Mouse (Mus musculus): ENCODE measurements around the gene Psmd11.

Gene Psmd11

GRCm38 (mm10) chr11:80483536-80484067, 55.2 kb downstream of the Psmd11 start:
- no peak for DNase-seq

GRCm38 (mm10) chr11:80484191-80484791, 55.9 kb downstream of the Psmd11 start:
- no peak for DNase-seq

GRCm38 (mm10) chr11:80485120-80485551, 56.7 kb downstream of the Psmd11 start:
- DNase-seq, result no peak

- no peak for DNase-seq
These were observed 57.3 kb downstream of the Psmd11 start for GRCm38 (mm10) chr11:80485622-80486206.

GRCm38 (mm10) chr11:80487904-80488587, 59.6 kb downstream of the Psmd11 start:
- no peak for DNase-seq

- peak; percentile 66 for DNase-seq
These were observed 60.9 kb downstream of the Psmd11 start for GRCm38 (mm10) chr11:80489172-80489881.

- DNase-seq, result peak; percentile 55
These were observed 61.4 kb downstream of the Psmd11 start for GRCm38 (mm10) chr11:80489882-80490196.

- no peak for DNase-seq
These were observed 62.4 kb downstream of the Psmd11 start for GRCm38 (mm10) chr11:80490831-80491230.

GRCm38 (mm10) chr11:80493186-80493585, 64.8 kb downstream of the Psmd11 start:
- no peak for DNase-seq

- DNase-seq, result no peak
These were observed 66.4 kb downstream of the Psmd11 start for GRCm38 (mm10) chr11:80494852-80495251.

GRCm38 (mm10) chr11:80495972-80496371, 67.6 kb downstream of the Psmd11 start:
- no peak for DNase-seq

GRCm38 (mm10) chr11:80496640-80497039, 68.2 kb downstream of the Psmd11 start:
- DNase-seq, result no peak

GRCm38 (mm10) chr11:80497225-80497919, 69.0 kb downstream of the Psmd11 start:
- no peak for DNase-seq

- no peak for DNase-seq
These were observed 70.1 kb downstream of the Psmd11 start for GRCm38 (mm10) chr11:80498328-80499070.

- DNase-seq, result no peak
These were observed 71.1 kb downstream of the Psmd11 start for GRCm38 (mm10) chr11:80499550-80499952.

- no peak for DNase-seq
These were observed 74.9 kb downstream of the Psmd11 start for GRCm38 (mm10) chr11:80503281-80503680.

- DNase-seq, result peak; percentile 74
These were observed 75.5 kb downstream of the Psmd11 start for GRCm38 (mm10) chr11:80503726-80504452.

GRCm38 (mm10) chr11:80504519-80505385, 76.3 kb downstream of the Psmd11 start:
- DNase-seq, result peak; percentile 53

GRCm38 (mm10) chr11:80505581-80505980, 77.2 kb downstream of the Psmd11 start:
- peak; percentile 30 for DNase-seq

GRCm38 (mm10) chr11:80506483-80506882, 78.1 kb downstream of the Psmd11 start:
- DNase-seq, result no peak

Measured in thymus, postnatal 25 days (tissue).